Mouse (Mus musculus) small intestine, adult 2 months (tissue): Measurements from ENCODE around the gene Gtpbp10. TPM values are rescaled to one million over a fixed set of nuclear protein-coding genes. Genes with fewer than 3 reads are reported as not detected.

ENCODE experiments used
- H3K27ac ChIP-seq: fragments of 200-500 bp; 2 replicates; pipeline ENCODE4 v1.5.1; 2012; ENCODE audit warnings: low read depth, low read length, control low read depth, inconsistent platforms; ENCODE audit not compliant: insufficient read depth
- H3K27me3 ChIP-seq: fragments of 200-500 bp; 2 replicates; pipeline ENCODE4 v1.6.1; 2012; ENCODE audit warnings: mild to moderate bottlenecking, moderate library complexity, low read length, inconsistent platforms; ENCODE audit not compliant: control insufficient read depth, insufficient read depth
- H3K36me3 ChIP-seq: fragments of 200-500 bp; 2 replicates; pipeline ENCODE4 v1.6.1; 2012; ENCODE audit warnings: mild to moderate bottlenecking, low read length, control low read depth, inconsistent platforms; ENCODE audit not compliant: control insufficient read depth, insufficient read depth
- H3K4me1 ChIP-seq: fragments of 200-500 bp; 2 replicates; pipeline ENCODE4 v1.6.1; 2012; ENCODE audit warnings: low read length, inconsistent platforms, mixed read lengths; ENCODE audit not compliant: control insufficient read depth, insufficient read depth, insufficient read length
- H3K4me3 ChIP-seq: fragments of 200-500 bp; 2 replicates; pipeline ENCODE4 v1.5.1; 2012; ENCODE audit warnings: low read depth, mild to moderate bottlenecking, control low read depth, inconsistent platforms, low read length, moderate library complexity
- CTCF ChIP-seq: fragments of 200-500 bp; IDR thresholded peaks from 2 replicates; pipeline ENCODE4 v1.5.1; 2012; ENCODE audit warnings: low read depth, mild to moderate bottlenecking, control low read depth, inconsistent platforms, low read length, moderate library complexity, mixed read lengths; ENCODE audit not compliant: insufficient replicate concordance, insufficient read length; ENCODE audit errors: extremely low read depth
- POLR2A ChIP-seq: fragments of 200-500 bp; IDR thresholded peaks from 2 replicates; pipeline ENCODE4 v1.6.1; 2012; ENCODE audit warnings: low read depth, mild to moderate bottlenecking, control low read depth, inconsistent platforms, low read length, moderate library complexity
- WGBS: fragments of 180-500 bp; shearing (Covaris S2); methylation state at CpG from one replicate; pipeline ENCODE4 v1.1.7; 2018; 5-methylcytosine and 5-hydroxymethylcytosine counted together
- polyA plus RNA-seq: library from polyadenylated mRNA; depleted of rRNA; stranded (reverse); fragments of >200 nt; gene quantifications from 2 replicates; pipeline ENCODE4 v1.2.3, GENCODE M21; 2012; rRNA removed

Gene Gtpbp10
- polyA plus RNA-seq, 1 experiment = 0.46 TPM

GRCm38 (mm10) chr5:5495042-5495441, 64.3 kb downstream of the Gtpbp10 start:
- no peak overlapping the region for H3K27ac ChIP-seq
- 35% methylated on average over 4 of the region's 4 CpGs for WGBS
- peaks cover 2% of the 10 kb centered on the region; the same call in 1 of the 2 replicates for H3K4me1 ChIP-seq
- H3K4me3 ChIP-seq = no peak overlapping the region
- no peaks in the 10 kb centered on the region for H3K27me3 ChIP-seq
- no peak for TF ChIP-seq POLR2A
- no peak for TF ChIP-seq CTCF
- no peaks in the 10 kb centered on the region for H3K36me3 ChIP-seq

- H3K27ac ChIP-seq = no peak overlapping the region
- H3K4me3 ChIP-seq = no peak overlapping the region
- H3K4me1 ChIP-seq = peaks cover 2% of the 10 kb centered on the region; the same call in 1 of the 2 replicates
- no peaks in the 10 kb centered on the region for H3K36me3 ChIP-seq
- WGBS = 29% methylated on average over 16 of the region's 16 CpGs
- no peaks in the 10 kb centered on the region for H3K27me3 ChIP-seq
- TF ChIP-seq CTCF (peak; percentile 73; the same call in 1 of the 2 replicates), POLR2A (no peak)
These were observed 64.9 kb downstream of the Gtpbp10 start for GRCm38 (mm10) chr5:5494269-5495005.

GRCm38 (mm10) chr5:5492163-5492562, 67.2 kb downstream of the Gtpbp10 start:
- TF ChIP-seq CTCF = no peak
- no peak for TF ChIP-seq POLR2A
- H3K27me3 ChIP-seq = no peaks in the 10 kb centered on the region
- no peak overlapping the region for H3K4me3 ChIP-seq
- WGBS = 94% methylated on average over 4 of the region's 4 CpGs
- H3K4me1 ChIP-seq = peaks cover 2% of the 10 kb centered on the region; the same call in 1 of the 2 replicates
- no peaks in the 10 kb centered on the region for H3K36me3 ChIP-seq
- no peak overlapping the region for H3K27ac ChIP-seq

Other genes starting within 250 kb of the Gtpbp10 start
- gene Cdk14, start 139.2 kb downstream of the Gtpbp10 start, polyA plus RNA-seq = 0.36 and 0.37 TPM in 2 replicates
- not detected in 2 replicates for gene 1700015F17Rik, start 80.4 kb downstream of the Gtpbp10 start, polyA plus RNA-seq
- 7.9 and 13.4 TPM in 2 replicates for gene Cldn12, start 44.6 kb downstream of the Gtpbp10 start, polyA plus RNA-seq
- gene Gm8773, start 14.3 kb upstream of the Gtpbp10 start, polyA plus RNA-seq = 0.08 TPM in 1 of 2 replicates, not detected in the other
- 0.27 and 0.81 TPM in 2 replicates for gene Cfap69, start 104.7 kb upstream of the Gtpbp10 start, polyA plus RNA-seq
- 1.1 and 1.3 TPM in 2 replicates for gene Steap2, start 135.0 kb upstream of the Gtpbp10 start, polyA plus RNA-seq
- gene Steap1, start 189.8 kb upstream of the Gtpbp10 start, polyA plus RNA-seq = 0.43 and 0.81 TPM in 2 replicates